ENCODE assay signal across 7 mouse cellular contexts in the genomic region with DNA sequence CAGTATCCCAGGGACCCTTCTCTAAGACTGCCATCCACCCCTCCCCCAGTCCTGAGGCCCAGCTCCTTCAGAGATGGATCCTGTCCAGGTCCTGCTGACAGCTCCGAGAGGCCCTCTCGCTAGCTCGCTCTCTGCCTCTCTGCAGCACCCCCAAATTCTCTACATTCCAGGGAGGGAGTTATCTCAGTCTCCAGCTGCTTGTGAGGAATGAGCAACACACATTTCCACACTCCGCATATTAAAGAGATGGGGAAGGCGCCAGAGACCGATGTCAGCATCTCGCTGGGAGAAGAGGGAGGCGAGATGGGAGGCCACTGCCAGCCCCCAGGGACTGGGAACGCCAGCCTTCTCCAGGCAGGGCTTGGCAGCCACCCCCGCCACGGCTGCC. TPM values are rescaled to one million over a fixed set of nuclear protein-coding genes. Genes with fewer than 3 reads are reported as not detected.
DNase-seq lines count a peak whose midpoint lies in the region; ATAC-seq and TF ChIP-seq lines count a peak whose summit lies in the region.

No protein-coding gene starts in this region.

- H3K9ac ChIP-seq in neural tube, embryonic 13.5 days: no peak overlapping the region

- H3K27ac ChIP-seq in limb, embryonic 10.5 days: peak overlapping the region; percentile 56
- peak overlapping the region; percentile 46; the same call in 1 of the 2 replicates for H3K27ac ChIP-seq in neural tube, embryonic 13.5 days (replicated peaks)

- no peak overlapping the region for H3K4me3 ChIP-seq in G1E (ENCODE audit: low read depth, low read length)
- no peak overlapping the region for H3K4me3 ChIP-seq in limb, embryonic 10.5 days
- H3K4me3 ChIP-seq in neural tube, embryonic 13.5 days: no peak overlapping the region

- TF ChIP-seq CTCF in G1E (IDR thresholded peaks at IDR 0.05; ENCODE audit: low read depth, low read length): no peak

- peaks cover under 1% of the 10 kb centered on the region; the same call in 1 of the 2 replicates for H3K4me1 ChIP-seq in G1E (ENCODE audit: insufficient read depth, low read depth, low read length)
- peaks cover 22% of the 10 kb centered on the region for H3K4me1 ChIP-seq in limb, embryonic 10.5 days
- peaks cover 12% of the 10 kb centered on the region; the same call in 1 of the 2 replicates for H3K4me1 ChIP-seq in neural tube, embryonic 13.5 days (replicated peaks)

- no peak for ATAC-seq in G1E (ENCODE audit: extremely low read depth, insufficient number of reproducible peaks, low FRiP score, poor library complexity, severe bottlenecking)
- peak; percentile 55; the same call in 1 of the 2 replicates for ATAC-seq in neural tube, embryonic 13.5 days (ENCODE audit: low read depth)

- H3K36me3 ChIP-seq in G1E (replicated peaks): no peaks in the 10 kb centered on the region
- H3K36me3 ChIP-seq in limb, embryonic 10.5 days: no peaks in the 10 kb centered on the region
- no peaks in the 10 kb centered on the region for H3K36me3 ChIP-seq in neural tube, embryonic 13.5 days

- 8% methylated on average over 11 of the region's 11 CpGs for WGBS in limb, embryonic 10.5 days
- WGBS in neural tube, embryonic 13.5 days: 13% methylated on average over 11 of the region's 11 CpGs

- intact Hi-C loops in heart, postnatal 14 days (cut with DNase I): no loop called here

- DNase-seq in G1E (ENCODE audit: low spot score): peak; percentile 0
- peak; percentile 51 for DNase-seq in embryo, embryonic 9.5 days (ENCODE audit: extremely low spot score)
- DNase-seq in heart, postnatal 14 days: peak; percentile 38 to 66
- DNase-seq in limb, embryonic 10.5 days (ENCODE audit: low spot score): no peak
- DNase-seq in cerebellum, postnatal 25 days: no peak
- DNase-seq in spleen, postnatal 36 days (ENCODE audit: low spot score in 2 of 2): no peak

- peaks cover 61% of the 10 kb centered on the region for H3K27me3 ChIP-seq in G1E (ENCODE audit: insufficient read depth, low read length)
- H3K27me3 ChIP-seq in limb, embryonic 10.5 days (ENCODE audit: low read depth, poor library complexity, severe bottlenecking): peaks cover 40% of the 10 kb centered on the region
- peaks cover 3% of the 10 kb centered on the region; the same call in 1 of the 2 replicates for H3K27me3 ChIP-seq in neural tube, embryonic 13.5 days

- H3K4me2 ChIP-seq in neural tube, embryonic 13.5 days: peak overlapping the region; percentile 9; the same call in 1 of the 2 replicates

- no peaks in the 10 kb centered on the region for H3K9me3 ChIP-seq in G1E (replicated peaks)
- H3K9me3 ChIP-seq in limb, embryonic 10.5 days (replicated peaks): no peaks in the 10 kb centered on the region
- no peaks in the 10 kb centered on the region for H3K9me3 ChIP-seq in neural tube, embryonic 13.5 days

RNA-seq across cellular contexts. Expression of a gene that starts 15.9 kb away (rescaled TPM):
- not detected in 2 replicates for total RNA-seq in G1E (2014; fragmentation: Nextera tagmentation)
- total RNA-seq in G1E (2017): 0.06 TPM in 1 of 2 replicates, not detected in the other
- polyA plus RNA-seq in G1E (2012): 0.04 and 0.06 TPM in 2 replicates
- 10 to 100 TPM; 40.1 to 44.1 TPM for total RNA-seq in heart, postnatal 14 days (2021)
- 18.3 and 21.9 TPM in 2 replicates for polyA plus RNA-seq in limb, embryonic 10.5 days (2016; fragmentation: Nextera tagmentation; extraction: Ambion mirVana)
- polyA plus RNA-seq in neural tube, embryonic 13.5 days (2015; fragmentation: Nextera tagmentation; extraction: Ambion mirVana): 119 and 122 TPM in 2 replicates

RNA-seq across cellular contexts. Expression of a gene that starts 46.8 kb away (rescaled TPM):
- total RNA-seq in G1E (2014; fragmentation: Nextera tagmentation) (33.4 and 45.3 TPM in 2 replicates), G1E (2017) (22.7 and 29.5 TPM in 2 replicates)
- 26.4 and 27.1 TPM in 2 replicates for polyA plus RNA-seq in G1E (2012)
- total RNA-seq in heart, postnatal 14 days (2021): 10 to 100 TPM; 16.8 to 23.2 TPM
- 67.0 and 72.4 TPM in 2 replicates for polyA plus RNA-seq in limb, embryonic 10.5 days (2016; fragmentation: Nextera tagmentation; extraction: Ambion mirVana)
- polyA plus RNA-seq in neural tube, embryonic 13.5 days (2015; fragmentation: Nextera tagmentation; extraction: Ambion mirVana): 25.5 and 28.8 TPM in 2 replicates

RNA-seq across cellular contexts. Expression of a gene that starts 52.9 kb away (rescaled TPM):
- total RNA-seq in G1E (2014; fragmentation: Nextera tagmentation): 23.8 and 24.6 TPM in 2 replicates
- 10.8 and 11.0 TPM in 2 replicates for total RNA-seq in G1E (2017)
- 93.9 and 135 TPM in 2 replicates for polyA plus RNA-seq in G1E (2012)
- 10 to 100 TPM; 29.6 to 30.7 TPM for total RNA-seq in heart, postnatal 14 days (2021)
- polyA plus RNA-seq in limb, embryonic 10.5 days (2016; fragmentation: Nextera tagmentation; extraction: Ambion mirVana): 21.1 and 21.5 TPM in 2 replicates
- polyA plus RNA-seq in neural tube, embryonic 13.5 days (2015; fragmentation: Nextera tagmentation; extraction: Ambion mirVana): 10.6 and 11.3 TPM in 2 replicates

Comparison
In these comparisons a context has a peak if more than half of its experiments do, and no peak if none do; other contexts are left out.
1. DNase-seq: peak in G1E (single experiment), embryo, embryonic 9.5 days (single experiment) and heart, postnatal 14 days (2 of 2); none in limb, embryonic 10.5 days (single experiment), cerebellum, postnatal 25 days (0 of 2) and spleen, postnatal 36 days (0 of 2).
2. RNA of a gene that starts 15.9 kb away (polyA plus RNA-seq): 119 to 122 TPM in neural tube, embryonic 13.5 days and 18.3 to 21.9 TPM in limb, embryonic 10.5 days; 0.04 to 0.06 TPM in G1E; every median in the first group is over 10 times any median in the second.